Mouse (Mus musculus) forebrain, postnatal 0 days (tissue): ENCODE data around the gene Smok3b. TPM values are rescaled to one million over a fixed set of nuclear protein-coding genes. Genes with fewer than 3 reads are reported as not detected.

ENCODE experiments used
- ATAC-seq: fragments of 200-750 bp; cut with Nextera tagmentation; 2 replicates; pipeline ENCODE4 v1.8.0; 2017; ENCODE audit warnings: mild to moderate bottlenecking, moderate library complexity
- DNase-seq: peaks from one replicate; pipeline ENCODE4 v3.0.0-alpha.2; 2015
- H3K27ac ChIP-seq: fragments of 300-500 bp; sonication (generic); 2 replicates; pipeline ENCODE4 v1.5.1; 2014; ENCODE audit warnings: low read depth, mild to moderate bottlenecking, antibody characterized with exemption, low read length, moderate library complexity, mixed read lengths
- H3K27me3 ChIP-seq: fragments of 300-500 bp; sonication (generic); 2 replicates; pipeline ENCODE4 v1.6.1; 2014; ENCODE audit warnings: mild to moderate bottlenecking, low read length, mixed read lengths; ENCODE audit not compliant: insufficient read depth
- H3K36me3 ChIP-seq: fragments of 300-500 bp; sonication (generic); 2 replicates; pipeline ENCODE4 v1.6.1; 2014; ENCODE audit warnings: mild to moderate bottlenecking, moderate library complexity; ENCODE audit not compliant: insufficient read depth
- H3K4me1 ChIP-seq: fragments of 300-500 bp; sonication (generic); 2 replicates; pipeline ENCODE4 v1.6.1; 2014; ENCODE audit warnings: antibody characterized with exemption; ENCODE audit not compliant: insufficient read depth
- H3K4me2 ChIP-seq: fragments of 300-500 bp; sonication (generic); 2 replicates; pipeline ENCODE4 v1.6.1; 2014; ENCODE audit warnings: low read depth, mild to moderate bottlenecking, moderate library complexity
- H3K4me3 ChIP-seq: fragments of 300-500 bp; sonication (generic); 2 replicates; pipeline ENCODE4 v1.5.1; 2014; ENCODE audit warnings: low read depth, low read length, mixed read lengths
- H3K9ac ChIP-seq: fragments of 300-500 bp; sonication (generic); 2 replicates; pipeline ENCODE4 v1.6.1; 2014; ENCODE audit warnings: mild to moderate bottlenecking
- H3K9me3 ChIP-seq: fragments of 300-500 bp; sonication (generic); 2 replicates; pipeline ENCODE4 v1.6.1; 2016; ENCODE audit warnings: low read length
- CTCF ChIP-seq: sonication (generic); IDR thresholded peaks from 2 replicates; pipeline ENCODE4 v1.5.1; 2016; ENCODE audit warnings: antibody characterized with exemption, control low read depth, low read depth
- WGBS: fragments of 180-500 bp; shearing (Covaris S2); extraction: QIAGEN DNeasy Blood & Tissue Kit; methylation state at CpG from one replicate; pipeline ENCODE4 v1.1.7; 2014; 5-methylcytosine and 5-hydroxymethylcytosine counted together
- polyA plus RNA-seq: library from polyadenylated mRNA; unstranded; fragments of >200 nt; fragmentation: Nextera tagmentation; extraction: Ambion mirVana; gene quantifications from 2 replicates; pipeline ENCODE4 v1.2.1, GENCODE M21; 2015
- total RNA-seq: library from RNA; depleted of rRNA; stranded (reverse); fragments of >200 nt; gene quantifications from 2 replicates; pipeline ENCODE4 v1.2.3, GENCODE M21; 2014; rRNA removed

The Smok3b gene
- total and polyA plus RNA-seq, 2 experiments from 2014 or later = not detected

DNA sequence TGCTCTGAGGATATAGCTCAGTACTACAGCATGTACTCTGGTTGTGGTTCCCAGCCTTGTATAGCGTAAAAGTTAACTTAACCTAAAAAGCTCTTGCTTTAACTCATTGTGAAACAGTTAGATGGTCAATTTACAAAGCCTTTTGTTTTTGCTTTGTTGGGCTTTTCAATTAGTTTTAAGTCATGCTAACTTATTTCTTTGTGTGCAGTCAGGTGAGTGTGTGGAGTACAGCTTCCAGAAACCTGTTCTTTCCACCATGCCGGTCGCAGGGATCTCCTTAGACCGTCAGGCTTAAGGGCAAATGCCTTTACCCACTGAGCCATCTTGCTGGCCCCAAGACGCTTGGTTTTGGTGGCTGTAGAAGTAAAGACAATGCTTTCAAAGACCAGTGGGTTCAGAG lies 69.5 kb downstream of the Smok3b start:
- Histone ChIP-seq H3K9ac (no peak overlapping the region), H3K36me3 (peaks cover 23% of the 10 kb centered on the region), H3K4me1 (peaks cover 20% of the 10 kb centered on the region), H3K27me3 (no peaks in the 10 kb centered on the region), H3K27ac (no peak overlapping the region), H3K4me2 (no peak overlapping the region), H3K9me3 (no peaks in the 10 kb centered on the region), H3K4me3 (no peak overlapping the region)
- no peak for TF ChIP-seq CTCF
- WGBS = 92% methylated on average over 5 of the region's 5 CpGs
- ATAC-seq (no peak), DNase-seq (no peak)

DNA sequence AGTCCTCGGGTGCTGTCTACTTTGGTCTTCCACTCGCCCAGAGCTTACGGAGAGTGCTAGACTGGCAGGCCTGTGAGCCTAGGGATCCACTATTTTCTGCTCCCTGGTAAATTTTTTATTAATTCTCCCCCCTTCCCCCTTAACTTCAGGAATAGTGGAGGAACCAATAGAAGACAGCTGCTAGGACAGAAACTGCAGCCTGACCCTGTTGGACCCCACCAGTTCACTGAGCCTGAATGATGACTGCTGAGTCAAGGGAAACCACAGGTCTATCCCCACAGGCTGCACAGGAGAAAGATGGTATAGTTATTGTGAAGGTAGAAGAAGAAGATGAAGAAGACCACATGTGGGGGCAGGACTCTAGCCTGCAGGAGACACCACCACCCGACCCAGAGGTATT lies 71.5 kb downstream of the Smok3b start:
- no peak overlapping the region for H3K27ac ChIP-seq
- peaks cover 33% of the 10 kb centered on the region for H3K36me3 ChIP-seq
- H3K27me3 ChIP-seq = no peaks in the 10 kb centered on the region
- DNase-seq (no peak), ATAC-seq (no peak)
- H3K9ac ChIP-seq = no peak overlapping the region
- 0 out of 2 replicates have a peak, but pooled peaks cover 3% of the 10 kb centered on the region for H3K4me1 ChIP-seq
- TF ChIP-seq CTCF = no peak
- 97% methylated on average over 4 of the region's 4 CpGs for WGBS
- H3K4me2 ChIP-seq = no peak overlapping the region
- H3K9me3 ChIP-seq = no peaks in the 10 kb centered on the region
- no peak overlapping the region for H3K4me3 ChIP-seq

DNA sequence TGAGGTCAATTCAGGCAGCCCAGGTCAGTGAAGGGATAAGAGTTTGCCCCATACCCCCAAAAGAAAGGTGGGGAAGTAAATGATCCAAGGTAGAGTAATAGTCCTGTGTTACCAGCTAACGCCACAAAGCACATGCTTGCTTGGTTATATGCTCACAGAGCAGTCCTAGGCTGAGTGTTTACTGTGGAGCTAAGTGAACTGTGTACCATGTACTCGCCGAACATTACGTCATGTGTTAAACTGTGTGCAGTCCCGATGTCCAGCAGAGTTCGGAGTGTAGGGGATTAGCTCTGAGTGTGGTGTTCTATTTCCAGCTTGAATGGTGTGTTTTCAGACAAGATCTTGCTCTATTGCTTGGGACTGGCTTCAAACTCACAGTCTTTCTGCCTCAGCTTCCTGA lies 73.2 kb downstream of the Smok3b start:
- H3K4me3 ChIP-seq = no peak overlapping the region
- WGBS = 94% methylated on average over 6 of the region's 6 CpGs
- H3K9ac ChIP-seq = no peak overlapping the region
- DNase-seq (no peak), ATAC-seq (no peak)
- no peaks in the 10 kb centered on the region for H3K27me3 ChIP-seq
- H3K27ac ChIP-seq = no peak overlapping the region
- H3K36me3 ChIP-seq = peaks cover 50% of the 10 kb centered on the region
- no peak for TF ChIP-seq CTCF
- H3K9me3 ChIP-seq = no peaks in the 10 kb centered on the region
- no peaks in the 10 kb centered on the region for H3K4me1 ChIP-seq
- H3K4me2 ChIP-seq = no peak overlapping the region

Other genes with a start within 250 kb of the Smok3b start
- 28.8 and 47.4 TPM in 2 replicates for gene Ppp1r35, start 242.6 kb upstream of the Smok3b start, total RNA-seq
- 39.1 and 41.8 TPM in 2 replicates for gene Ppp1r35, start 242.6 kb upstream of the Smok3b start, polyA plus RNA-seq
- gene Mepce, start 233.8 kb upstream of the Smok3b start, total RNA-seq = 33.3 and 47.7 TPM in 2 replicates
- 18.3 and 21.1 TPM in 2 replicates for gene Mepce, start 233.8 kb upstream of the Smok3b start, polyA plus RNA-seq
- 3.5 and 7.7 TPM in 2 replicates for gene Zcwpw1, start 233.6 kb upstream of the Smok3b start, total RNA-seq
- 3.1 and 4.8 TPM in 2 replicates for gene Zcwpw1, start 233.6 kb upstream of the Smok3b start, polyA plus RNA-seq
- gene Pilra, start 185.1 kb upstream of the Smok3b start, total RNA-seq = 0.14 and 0.15 TPM in 2 replicates
- 0.17 and 0.54 TPM in 2 replicates for gene Pilra, start 185.1 kb upstream of the Smok3b start, polyA plus RNA-seq
- not detected in 2 replicates for gene Pilrb1, start 163.3 kb upstream of the Smok3b start, total RNA-seq
- not detected in 2 replicates for gene Pilrb1, start 163.3 kb upstream of the Smok3b start, polyA plus RNA-seq
- not detected in 2 replicates for gene Pilrb2, start 149.6 kb upstream of the Smok3b start, total RNA-seq
- not detected in 2 replicates for gene Pilrb2, start 149.6 kb upstream of the Smok3b start, polyA plus RNA-seq
- gene Cyp3a13, start 99.8 kb upstream of the Smok3b start, total RNA-seq = 0.08 TPM in 1 of 2 replicates, not detected in the other
- not detected in 2 replicates for gene Cyp3a13, start 99.8 kb upstream of the Smok3b start, polyA plus RNA-seq
- 0.77 and 0.95 TPM in 2 replicates for gene Gjc3, start 58.3 kb upstream of the Smok3b start, total RNA-seq
- 0.26 and 0.64 TPM in 2 replicates for gene Gjc3, start 58.3 kb upstream of the Smok3b start, polyA plus RNA-seq
- 0.62 TPM in 1 of 2 replicates, not detected in the other for gene Azgp1, start 39.9 kb upstream of the Smok3b start, total RNA-seq
- gene Azgp1, start 39.9 kb upstream of the Smok3b start, polyA plus RNA-seq = not detected in 2 replicates
- gene Smok3a, start 168 bp upstream of the Smok3b start, total RNA-seq = not detected in 2 replicates
- not detected in 2 replicates for gene Smok3a, start 168 bp upstream of the Smok3b start, polyA plus RNA-seq
- gene Smok3c, start 31.8 kb downstream of the Smok3b start, total RNA-seq = not detected in 2 replicates
- not detected in 2 replicates for gene Smok3c, start 31.8 kb downstream of the Smok3b start, polyA plus RNA-seq
- gene Zkscan1, start 63.7 kb downstream of the Smok3b start, total RNA-seq = 45.3 and 59.6 TPM in 2 replicates
- gene Zkscan1, start 63.7 kb downstream of the Smok3b start, polyA plus RNA-seq = 8.4 and 11.2 TPM in 2 replicates
- gene Zscan21, start 95.5 kb downstream of the Smok3b start, total RNA-seq = 27.9 and 32.9 TPM in 2 replicates
- gene Zscan21, start 95.5 kb downstream of the Smok3b start, polyA plus RNA-seq = 60.4 TPM in 2 replicates
- 13.6 and 13.8 TPM in 2 replicates for gene Zfp113, start 134.3 kb downstream of the Smok3b start, total RNA-seq
- 6.0 and 10.7 TPM in 2 replicates for gene Zfp113, start 134.3 kb downstream of the Smok3b start, polyA plus RNA-seq
- gene Cops6, start 139.6 kb downstream of the Smok3b start, total RNA-seq = 47.0 and 51.7 TPM in 2 replicates
- gene Cops6, start 139.6 kb downstream of the Smok3b start, polyA plus RNA-seq = 255 and 265 TPM in 2 replicates
- 56.8 and 57.0 TPM in 2 replicates for gene Ap4m1, start 150.6 kb downstream of the Smok3b start, total RNA-seq
- 11.1 and 16.4 TPM in 2 replicates for gene Ap4m1, start 150.6 kb downstream of the Smok3b start, polyA plus RNA-seq
- 57.9 and 62.4 TPM in 2 replicates for gene Mcm7, start 151.0 kb downstream of the Smok3b start, total RNA-seq
- gene Mcm7, start 151.0 kb downstream of the Smok3b start, polyA plus RNA-seq = 64.9 and 69.9 TPM in 2 replicates
- 47.6 and 55.9 TPM in 2 replicates for gene Taf6, start 166.0 kb downstream of the Smok3b start, total RNA-seq
- gene Taf6, start 166.0 kb downstream of the Smok3b start, polyA plus RNA-seq = 44.2 and 49.8 TPM in 2 replicates
- 14.2 and 18.0 TPM in 2 replicates for gene Cnpy4, start 166.1 kb downstream of the Smok3b start, total RNA-seq
- gene Cnpy4, start 166.1 kb downstream of the Smok3b start, polyA plus RNA-seq = 18.8 and 18.9 TPM in 2 replicates
- 9.7 and 9.9 TPM in 2 replicates for gene Mblac1, start 172.9 kb downstream of the Smok3b start, total RNA-seq
- 10.1 and 11.0 TPM in 2 replicates for gene Mblac1, start 172.9 kb downstream of the Smok3b start, polyA plus RNA-seq
- gene Nxpe5, start 204.5 kb downstream of the Smok3b start, total RNA-seq = not detected in 2 replicates
- not detected in 2 replicates for gene Nxpe5, start 204.5 kb downstream of the Smok3b start, polyA plus RNA-seq
- 57.2 and 91.8 TPM in 2 replicates for gene Lamtor4, start 234.1 kb downstream of the Smok3b start, total RNA-seq
- 90.9 and 112 TPM in 2 replicates for gene Lamtor4, start 234.1 kb downstream of the Smok3b start, polyA plus RNA-seq
- 59.6 and 61.3 TPM in 2 replicates for gene BC037034, start 242.6 kb downstream of the Smok3b start, total RNA-seq
- 14.2 and 16.1 TPM in 2 replicates for gene BC037034, start 242.6 kb downstream of the Smok3b start, polyA plus RNA-seq